Mouse (Mus musculus) midbrain, postnatal 0 days (tissue): ENCODE measurements around the gene Ryr2. TPM values are rescaled to one million over a fixed set of nuclear protein-coding genes. Genes with fewer than 3 reads are reported as not detected.

Experiments
- ATAC-seq: fragments of 200-750 bp; cut with Nextera tagmentation; 2 replicates; pipeline ENCODE4 v1.8.0; 2017; ENCODE audit warnings: moderate number of reproducible peaks, mild to moderate bottlenecking, moderate TSS enrichment, moderate library complexity; ENCODE audit not compliant: low FRiP score
- DNase-seq: peaks from one replicate; pipeline ENCODE4 v3.0.0-alpha.2; 2015; ENCODE audit warnings: low spot score
- H3K27ac ChIP-seq: fragments of 300-500 bp; sonication (generic); 2 replicates; pipeline ENCODE4 v1.5.1; 2014; ENCODE audit warnings: low read depth, mild to moderate bottlenecking, low read length, mixed read lengths
- H3K27me3 ChIP-seq: fragments of 300-500 bp; sonication (generic); 2 replicates; pipeline ENCODE4 v1.6.1; 2014; ENCODE audit warnings: low read length, control low read depth, mixed read lengths; ENCODE audit not compliant: insufficient read depth
- H3K36me3 ChIP-seq: fragments of 300-500 bp; sonication (generic); 2 replicates; pipeline ENCODE4 v1.6.1; 2014; ENCODE audit warnings: low read length, control low read depth, mixed read lengths; ENCODE audit not compliant: insufficient read depth
- H3K4me1 ChIP-seq: fragments of 300-500 bp; sonication (generic); 2 replicates; pipeline ENCODE4 v1.6.1; 2014; ENCODE audit warnings: mild to moderate bottlenecking, control low read depth, antibody characterized with exemption, low read length, mixed read lengths; ENCODE audit not compliant: insufficient read depth
- H3K4me2 ChIP-seq: fragments of 300-500 bp; sonication (generic); 2 replicates; pipeline ENCODE4 v1.6.1; 2014; ENCODE audit warnings: low read depth, mild to moderate bottlenecking, low read length, mixed read lengths; ENCODE audit not compliant: poor library complexity, severe bottlenecking
- H3K4me3 ChIP-seq: fragments of 300-500 bp; sonication (generic); 2 replicates; pipeline ENCODE4 v1.5.1; 2014; ENCODE audit warnings: low read depth, mild to moderate bottlenecking, low read length, moderate library complexity
- H3K9ac ChIP-seq: fragments of 300-500 bp; sonication (generic); replicated peaks from 2 replicates; pipeline ENCODE4 v1.6.1; 2014; ENCODE audit warnings: mild to moderate bottlenecking, low read length, moderate library complexity, mixed read lengths; ENCODE audit not compliant: poor library complexity, severe bottlenecking
- H3K9me3 ChIP-seq: fragments of 300-500 bp; sonication (generic); 2 replicates; pipeline ENCODE4 v1.6.1; 2016; ENCODE audit warnings: low read length, control low read depth
- CTCF ChIP-seq: IDR thresholded peaks from 2 replicates; pipeline ENCODE4 v1.5.1; 2016; ENCODE audit warnings: antibody characterized with exemption, mild to moderate bottlenecking
- WGBS: fragments of 180-500 bp; shearing (Covaris S2); extraction: QIAGEN DNeasy Blood & Tissue Kit; methylation state at CpG from one replicate; pipeline ENCODE4 v1.1.7; 2014; 5-methylcytosine and 5-hydroxymethylcytosine counted together
- polyA plus RNA-seq: library from polyadenylated mRNA; unstranded; fragments of >200 nt; fragmentation: Nextera tagmentation; extraction: Ambion mirVana; gene quantifications from 2 replicates; pipeline ENCODE4 v1.2.1, GENCODE M21; 2015
- total RNA-seq: library from RNA; depleted of rRNA; stranded (reverse); fragments of >200 nt; gene quantifications from 2 replicates; pipeline ENCODE4 v1.2.3, GENCODE M21; 2014

Gene Ryr2
- total and polyA plus RNA-seq, 2 experiments from 2014 or later: 3.5 to 22.5 TPM

GRCm38 (mm10) chr13:12029326-12029725, 77.4 kb downstream of the Ryr2 start:
- no peak for DNase-seq
- no peaks in the 10 kb centered on the region for H3K27me3 ChIP-seq
- WGBS: 86% methylated on average over 4 of the region's 4 CpGs
- H3K4me1 ChIP-seq: no peaks in the 10 kb centered on the region
- TF ChIP-seq CTCF: no peak
- ATAC-seq: no peak
- H3K27ac ChIP-seq: no peak overlapping the region
- H3K4me2 ChIP-seq: no peak overlapping the region
- H3K4me3 ChIP-seq: no peak overlapping the region
- no peak overlapping the region for H3K9ac ChIP-seq
- no peaks in the 10 kb centered on the region for H3K9me3 ChIP-seq
- H3K36me3 ChIP-seq: no peaks in the 10 kb centered on the region

- no peaks in the 10 kb centered on the region for H3K27me3 ChIP-seq
- no peak overlapping the region; the same call in 1 of the 2 replicates for H3K27ac ChIP-seq
- no peak overlapping the region for H3K9ac ChIP-seq
- H3K4me2 ChIP-seq: no peak overlapping the region
- no peak overlapping the region for H3K4me3 ChIP-seq
- no peaks in the 10 kb centered on the region for H3K9me3 ChIP-seq
- no peak for DNase-seq
- TF ChIP-seq CTCF: no peak
- no peaks in the 10 kb centered on the region for H3K4me1 ChIP-seq
- H3K36me3 ChIP-seq: no peaks in the 10 kb centered on the region
- ATAC-seq: 0 out of 2 replicates have a peak, but pooled peaks have one; percentile 42
- WGBS: 69% methylated on average over 9 of the region's 9 CpGs
Observed at GRCm38 (mm10) chr13:12018046-12018445, 88.7 kb downstream of the Ryr2 start.

- H3K4me2 ChIP-seq: no peak overlapping the region
- H3K4me3 ChIP-seq: no peak overlapping the region
- ATAC-seq: no peak
- WGBS: 86% methylated on average over 8 of the region's 8 CpGs
- DNase-seq: no peak
- no peaks in the 10 kb centered on the region for H3K9me3 ChIP-seq
- no peak for TF ChIP-seq CTCF
- H3K27me3 ChIP-seq: no peaks in the 10 kb centered on the region
- no peaks in the 10 kb centered on the region for H3K36me3 ChIP-seq
- H3K4me1 ChIP-seq: no peaks in the 10 kb centered on the region
- H3K27ac ChIP-seq: no peak overlapping the region
- H3K9ac ChIP-seq: no peak overlapping the region
Observed at GRCm38 (mm10) chr13:12013986-12014385, 92.8 kb downstream of the Ryr2 start.

GRCm38 (mm10) chr13:12008995-12009689, 97.6 kb downstream of the Ryr2 start:
- no peaks in the 10 kb centered on the region for H3K27me3 ChIP-seq
- no peak for TF ChIP-seq CTCF
- no peaks in the 10 kb centered on the region for H3K4me1 ChIP-seq
- no peak overlapping the region for H3K9ac ChIP-seq
- peak; percentile 44; the same call in 1 of the 2 replicates for ATAC-seq
- H3K4me2 ChIP-seq: no peak overlapping the region
- H3K27ac ChIP-seq: no peak overlapping the region
- no peak for DNase-seq
- no peaks in the 10 kb centered on the region for H3K36me3 ChIP-seq
- H3K9me3 ChIP-seq: no peaks in the 10 kb centered on the region
- WGBS: 36% methylated on average over 6 of the region's 6 CpGs
- no peak overlapping the region for H3K4me3 ChIP-seq

GRCm38 (mm10) chr13:12007579-12007978, 99.2 kb downstream of the Ryr2 start:
- no peaks in the 10 kb centered on the region for H3K27me3 ChIP-seq
- ATAC-seq: no peak
- no peaks in the 10 kb centered on the region for H3K4me1 ChIP-seq
- no peak for TF ChIP-seq CTCF
- DNase-seq: no peak
- H3K9ac ChIP-seq: no peak overlapping the region
- no peak overlapping the region for H3K27ac ChIP-seq
- no peak overlapping the region for H3K4me3 ChIP-seq
- no peak overlapping the region for H3K4me2 ChIP-seq
- H3K9me3 ChIP-seq: no peaks in the 10 kb centered on the region
- no peaks in the 10 kb centered on the region for H3K36me3 ChIP-seq
- WGBS: 56% methylated on average over 2 of the region's 2 CpGs

- ATAC-seq (no peak), DNase-seq (peak; percentile 49)
- TF ChIP-seq CTCF: no peak
- H3K4me1 ChIP-seq: no peaks in the 10 kb centered on the region
- H3K27me3 ChIP-seq: no peaks in the 10 kb centered on the region
- no peaks in the 10 kb centered on the region for H3K36me3 ChIP-seq
- 51% methylated on average over 3 of the region's 3 CpGs for WGBS
- H3K9me3 ChIP-seq: no peaks in the 10 kb centered on the region
- no peak overlapping the region for H3K27ac ChIP-seq
- no peak overlapping the region for H3K9ac ChIP-seq
- no peak overlapping the region for H3K4me3 ChIP-seq
- no peak overlapping the region for H3K4me2 ChIP-seq
Observed at GRCm38 (mm10) chr13:12001891-12002294, 104.9 kb downstream of the Ryr2 start.
